Mouse (Mus musculus) liver, embryonic 14.5 days (tissue): Measurements from ENCODE around the gene Tunar. TPM values are rescaled to one million over a fixed set of nuclear protein-coding genes. Genes with fewer than 3 reads are reported as not detected.

Experiments
- ATAC-seq: fragments of 200-750 bp; cut with Nextera tagmentation; 2 replicates; pipeline ENCODE4 v1.8.0; 2017; ENCODE audit warnings: moderate number of reproducible peaks, mild to moderate bottlenecking, moderate library complexity; ENCODE audit not compliant: insufficient read depth
- DNase-seq, 3 experiments: peaks; one replicate each; pipeline ENCODE4 v3.0.0-alpha.2; 2012 to 2013; ENCODE audit warnings: low read depth in 3 of 3, low spot score in 3 of 3
- H3K27ac ChIP-seq: fragments of 300-500 bp; sonication (generic); 2 replicates; pipeline ENCODE4 v1.5.1; 2014; ENCODE audit warnings: moderate library complexity, mild to moderate bottlenecking, control low read depth, inconsistent platforms
- H3K27me3 ChIP-seq: fragments of 300-500 bp; sonication (generic); 2 replicates; pipeline ENCODE4 v1.6.1; 2014; ENCODE audit warnings: mild to moderate bottlenecking, low read length, moderate library complexity; ENCODE audit not compliant: control insufficient read depth, insufficient read depth
- H3K36me3 ChIP-seq: fragments of 300-500 bp; sonication (generic); replicated peaks from 2 replicates; pipeline ENCODE4 v1.6.1; 2014; ENCODE audit warnings: low read depth; ENCODE audit not compliant: control insufficient read depth, insufficient read depth
- H3K4me1 ChIP-seq, 2 experiments: fragments of 200-500 bp in 1 of 2; fragments of 300-500 bp in 1 of 2; sonication (generic) in 1 of 2; replicated peaks; 2 replicates each; pipeline ENCODE4 v1.6.1; 2012 to 2014; ENCODE audit warnings: antibody characterized with exemption in 1 of 2, inconsistent platforms in 1 of 2, low read length in 1 of 2; ENCODE audit not compliant: control insufficient read depth in 2 of 2, insufficient read depth in 2 of 2
- H3K4me2 ChIP-seq: fragments of 300-500 bp; sonication (generic); 2 replicates; pipeline ENCODE4 v1.6.1; 2014; ENCODE audit warnings: low read depth, mild to moderate bottlenecking, control low read depth, moderate library complexity
- H3K4me3 ChIP-seq, 2 experiments: fragments of 200-500 bp in 1 of 2; fragments of 300-500 bp in 1 of 2; sonication (generic) in 1 of 2; 2 replicates each; pipeline ENCODE4 v1.5.1; 2012 to 2014; ENCODE audit warnings: low read depth in 2 of 2, low read length in 2 of 2, mild to moderate bottlenecking in 2 of 2, control low read depth in 1 of 2, inconsistent platforms in 1 of 2, moderate library complexity in 1 of 2; ENCODE audit not compliant: insufficient read depth in 1 of 2
- H3K9ac ChIP-seq: fragments of 300-500 bp; sonication (generic); replicated peaks from 2 replicates; pipeline ENCODE4 v1.6.1; 2014; ENCODE audit warnings: mild to moderate bottlenecking, control low read depth, moderate library complexity
- H3K9me3 ChIP-seq: fragments of 300-500 bp; sonication (generic); 2 replicates; pipeline ENCODE4 v1.6.1; 2016; ENCODE audit warnings: low read length, mixed read lengths; ENCODE audit not compliant: control insufficient read depth
- CTCF ChIP-seq: IDR thresholded peaks from 2 replicates; pipeline ENCODE4 v1.5.1; 2016; ENCODE audit warnings: antibody characterized with exemption, low read depth, control low read depth
- EP300 ChIP-seq: IDR thresholded peaks from 2 replicates; pipeline ENCODE4 v1.6.1; 2016; ENCODE audit warnings: antibody characterized with exemption, low read depth
- WGBS: fragments of 180-500 bp; shearing (Covaris S2); extraction: QIAGEN DNeasy Blood & Tissue Kit; methylation state at CpG from one replicate; pipeline ENCODE4 v1.1.7; 2014; ENCODE audit not compliant: insufficient replicate concordance; 5-methylcytosine and 5-hydroxymethylcytosine counted together
- polyA plus RNA-seq, 2 experiments: library from polyadenylated mRNA; depleted of rRNA in 1 of 2; stranded (reverse) in 1 of 2; unstranded in 1 of 2; fragments of >200 nt; fragmentation: Nextera tagmentation in 1 of 2; extraction: Ambion mirVana in 1 of 2; gene quantifications; 2 replicates each; pipeline versions ENCODE4 v1.2.1 to v1.2.3; 2012 to 2014

Gene Tunar
- polyA plus RNA-seq, 2 experiments = not detected

DNA sequence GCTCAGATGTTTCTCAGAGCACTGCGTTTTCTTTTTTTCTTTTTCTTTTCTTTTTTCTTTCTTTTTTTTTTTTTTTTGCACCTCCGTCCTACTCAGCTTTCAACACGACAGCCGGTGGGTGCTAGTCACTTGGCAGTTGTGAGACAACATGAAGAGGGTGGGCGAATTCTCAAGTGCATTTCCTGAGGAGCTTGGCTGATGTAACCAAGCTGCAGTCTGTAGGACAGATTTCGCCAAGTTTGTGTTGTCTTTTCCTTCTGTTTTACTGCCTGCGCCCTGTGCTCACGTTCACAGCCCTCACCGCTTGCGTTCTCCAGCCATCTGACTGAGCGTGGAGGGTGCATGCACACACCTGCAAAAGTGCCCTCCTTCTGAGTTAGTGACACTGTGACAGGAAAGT is 5.3 kb upstream of the Tunar start:
- no peak overlapping the region for H3K4me3 ChIP-seq
- ATAC-seq (no peak), DNase-seq (no peak)
- TF ChIP-seq EP300 = no peak
- TF ChIP-seq CTCF = no peak
- no peaks in the 10 kb centered on the region for H3K4me1 ChIP-seq
- H3K4me2 ChIP-seq = no peak overlapping the region
- H3K9ac ChIP-seq = no peak overlapping the region
- H3K36me3 ChIP-seq = no peaks in the 10 kb centered on the region
- 56% methylated on average over 11 of the region's 11 CpGs for WGBS
- H3K9me3 ChIP-seq = no peaks in the 10 kb centered on the region
- H3K27ac ChIP-seq = no peak overlapping the region
- H3K27me3 ChIP-seq = no peaks in the 10 kb centered on the region

DNA sequence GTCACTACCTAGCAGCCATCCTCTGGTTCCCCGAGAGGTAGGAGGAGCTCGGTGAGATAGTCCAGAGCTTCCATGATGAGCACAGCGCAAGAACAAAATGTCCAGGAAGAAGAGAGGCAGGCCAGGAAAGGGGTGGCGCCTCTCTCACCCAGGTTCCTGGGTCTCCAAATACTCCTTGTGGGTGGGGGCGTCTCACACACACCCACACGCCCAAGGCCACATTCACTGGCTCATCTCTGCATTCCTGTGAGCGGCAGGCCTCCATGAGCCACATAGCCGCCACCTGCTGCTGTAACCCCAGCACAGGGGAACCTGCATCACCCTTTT is 2.4 kb downstream of the Tunar start:
- H3K4me2 ChIP-seq = no peak overlapping the region
- H3K4me3 ChIP-seq = no peak overlapping the region
- DNase-seq (no peak), ATAC-seq (no peak)
- H3K36me3 ChIP-seq = no peaks in the 10 kb centered on the region
- no peaks in the 10 kb centered on the region for H3K4me1 ChIP-seq
- H3K27ac ChIP-seq = no peak overlapping the region
- peaks cover 21% of the 10 kb centered on the region for H3K27me3 ChIP-seq
- WGBS = 16% methylated on average over 8 of the region's 8 CpGs
- no peak overlapping the region for H3K9ac ChIP-seq
- no peak for TF ChIP-seq EP300
- no peak for TF ChIP-seq CTCF
- no peaks in the 10 kb centered on the region for H3K9me3 ChIP-seq

DNA sequence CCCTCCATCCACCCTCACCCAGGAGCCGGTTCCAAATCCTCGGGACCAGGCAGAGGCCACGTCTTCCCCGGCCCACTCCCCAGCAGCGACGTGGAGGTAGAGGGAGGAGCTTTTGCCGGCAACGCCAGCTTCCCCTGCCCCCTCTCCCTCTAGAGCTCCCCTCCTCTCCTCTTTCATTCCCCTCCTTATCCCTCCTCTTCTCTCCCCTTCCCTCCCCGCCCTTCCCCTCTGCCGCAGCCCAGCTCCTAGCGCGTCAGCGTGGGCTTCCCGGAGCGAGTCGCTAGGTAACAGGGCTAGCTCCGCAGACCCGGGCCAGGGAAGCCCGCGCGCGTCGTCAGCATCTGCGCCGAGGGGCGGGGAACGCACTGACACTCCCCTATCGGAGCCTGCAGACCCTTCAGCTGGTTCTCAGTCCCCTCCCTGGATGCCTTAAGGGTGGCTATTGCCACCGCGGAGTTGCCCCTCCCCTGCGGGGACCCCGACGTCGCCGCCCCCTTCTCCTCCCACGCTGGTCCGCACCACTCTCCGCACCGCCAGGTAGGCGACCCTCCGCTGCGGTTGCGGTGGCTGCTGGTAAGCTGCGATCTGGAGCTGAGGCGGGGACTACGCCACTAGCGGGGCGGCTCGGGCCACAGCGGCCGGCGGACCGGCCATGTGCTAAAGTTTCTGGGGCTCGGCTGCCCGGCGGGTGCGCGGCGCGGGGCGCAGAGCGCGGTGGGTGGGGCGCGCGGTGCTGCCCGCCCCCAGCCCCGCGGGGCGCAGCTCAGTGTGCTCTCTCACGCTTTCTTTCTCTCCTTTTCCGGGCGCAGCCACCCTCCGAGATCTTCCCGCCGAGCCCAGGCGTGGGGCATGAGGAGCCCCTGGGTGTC is 3.0 kb downstream of the Tunar start:
- H3K4me3 ChIP-seq = peak overlapping the region; percentile 14 to 27
- H3K9me3 ChIP-seq = no peaks in the 10 kb centered on the region
- WGBS = 4% methylated on average over 52 of the region's 77 CpGs
- peaks cover 21% of the 10 kb centered on the region for H3K27me3 ChIP-seq
- TF ChIP-seq CTCF = no peak
- TF ChIP-seq EP300 = no peak
- DNase-seq (no peak), ATAC-seq (no peak)
- peak overlapping the region; percentile 39 for H3K4me2 ChIP-seq
- no peak overlapping the region for H3K9ac ChIP-seq
- no peak overlapping the region for H3K27ac ChIP-seq
- no peaks in the 10 kb centered on the region for H3K36me3 ChIP-seq
- 0 out of 4 replicates have a peak, but pooled peaks cover 0 to under 1% of the 10 kb centered on the region in 2 experiments for H3K4me1 ChIP-seq

DNA sequence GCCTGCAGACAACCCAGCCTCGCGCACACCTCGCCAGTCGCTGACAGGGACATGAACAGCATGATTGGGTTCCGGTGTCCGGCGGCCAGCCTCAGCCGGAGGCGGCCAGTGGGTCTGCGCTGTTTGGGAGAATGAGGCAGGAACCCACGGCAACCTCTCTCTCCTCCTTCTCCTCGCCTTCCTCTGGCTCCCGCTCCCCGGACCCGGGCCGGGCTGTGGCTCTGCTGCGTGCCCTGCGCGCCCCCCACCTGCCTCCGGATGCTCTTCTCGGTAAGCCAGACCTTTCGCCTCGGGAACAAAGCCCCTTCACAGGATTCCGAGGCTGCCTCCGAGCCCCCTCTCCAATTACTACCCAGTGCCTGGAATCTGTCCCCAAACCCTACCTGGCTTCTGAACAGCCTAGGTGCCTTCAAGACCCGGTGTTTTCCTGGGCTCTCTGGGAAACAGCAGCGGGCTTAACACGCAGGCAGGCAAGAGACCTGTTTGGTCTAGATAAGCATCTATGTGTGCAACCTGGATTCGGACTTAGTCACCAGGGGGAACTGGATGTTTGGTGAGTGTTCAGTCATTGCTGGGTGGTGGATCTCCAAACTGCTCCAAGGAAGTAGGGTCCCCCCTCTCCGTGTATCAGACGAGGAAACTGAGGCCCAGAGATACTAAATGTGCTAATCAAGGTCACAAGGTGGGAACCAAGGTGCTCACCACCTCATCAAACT is 3.8 kb downstream of the Tunar start:
- peak overlapping the region; percentile 39 for H3K4me2 ChIP-seq
- ATAC-seq (no peak), DNase-seq (no peak)
- no peak overlapping the region for H3K9ac ChIP-seq
- no peak overlapping the region for H3K27ac ChIP-seq
- TF ChIP-seq EP300 (no peak), CTCF (no peak)
- 0 out of 4 replicates have a peak, but pooled peaks cover 0 to 2% of the 10 kb centered on the region in 2 experiments for H3K4me1 ChIP-seq
- no peaks in the 10 kb centered on the region for H3K9me3 ChIP-seq
- 5% methylated on average over 31 of the region's 31 CpGs for WGBS
- peak overlapping the region in 1 of 2 experiments; percentile 14; a peak in 2 of 4 replicates for H3K4me3 ChIP-seq
- no peaks in the 10 kb centered on the region for H3K36me3 ChIP-seq
- H3K27me3 ChIP-seq = peaks cover 21% of the 10 kb centered on the region
